Mouse (Mus musculus) skeletal muscle tissue, adult 2 months (tissue): ENCODE measurements around the gene Arpc4.

ENCODE experiments used
- DNase-seq: peaks from one replicate; pipeline ENCODE4 v3.0.0-alpha.2; 2012; ENCODE audit warnings: low read depth, low spot score

Arpc4 gene

DNA sequence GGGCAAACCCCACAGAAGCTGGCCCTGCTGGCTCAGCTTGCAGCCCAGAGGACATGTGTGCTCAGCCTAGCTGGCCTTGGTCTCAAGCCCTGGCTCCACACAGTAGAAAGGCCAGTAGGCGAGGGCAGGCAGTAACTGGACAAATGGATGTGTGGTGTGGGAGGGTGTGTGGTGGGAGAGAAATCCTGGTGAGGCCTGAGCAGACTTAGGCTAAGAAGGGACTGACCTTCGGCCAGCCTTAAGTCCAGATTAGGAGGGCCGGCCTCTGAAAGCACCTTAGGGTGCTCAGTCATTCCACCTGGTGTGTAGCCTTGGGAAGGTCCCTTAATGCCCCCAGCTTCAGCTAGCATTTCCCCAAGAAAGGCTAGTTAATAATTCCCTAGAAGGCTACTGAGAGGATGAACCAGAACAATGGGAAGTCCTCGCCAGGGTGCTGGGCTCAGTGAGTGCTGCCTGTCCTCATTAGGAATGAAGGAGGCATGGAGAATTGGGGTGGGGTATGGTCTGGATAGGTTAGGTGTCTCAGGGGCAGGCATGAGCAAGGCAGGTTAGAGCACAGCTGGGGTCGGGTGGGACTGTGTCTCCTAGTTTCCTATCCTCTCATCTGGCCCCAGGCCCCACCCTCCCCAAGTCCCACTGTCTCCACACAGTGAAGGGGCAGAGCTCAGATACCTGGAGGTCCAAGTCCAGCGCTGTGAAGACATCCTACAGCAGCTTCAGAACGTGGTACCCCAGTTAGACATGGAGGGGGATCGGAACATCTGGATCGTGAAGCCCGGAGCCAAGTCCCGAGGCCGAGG, 26.9 kb downstream of the Arpc4 start:
- DNase-seq: no peak

DNA sequence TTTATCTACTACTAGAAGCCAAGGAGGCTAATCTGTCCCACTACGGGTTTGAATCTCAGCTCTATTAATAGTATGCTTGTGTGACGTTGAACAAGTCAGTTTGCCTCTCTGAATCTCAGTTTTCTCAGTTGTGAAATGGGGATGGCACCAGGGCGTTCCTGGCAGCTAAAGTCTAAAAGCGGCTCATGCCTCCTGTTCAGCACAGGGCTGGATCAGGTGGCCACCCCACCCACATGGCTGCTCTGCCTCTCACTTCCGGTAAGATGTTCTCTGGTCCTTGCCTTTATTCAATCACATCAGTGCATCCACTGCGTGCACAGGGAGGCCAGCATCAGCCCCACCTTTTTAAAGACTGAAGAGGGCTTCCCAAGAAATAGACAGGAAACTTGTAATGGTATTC, 27.6 kb downstream of the Arpc4 start:
- no peak for DNase-seq

DNA sequence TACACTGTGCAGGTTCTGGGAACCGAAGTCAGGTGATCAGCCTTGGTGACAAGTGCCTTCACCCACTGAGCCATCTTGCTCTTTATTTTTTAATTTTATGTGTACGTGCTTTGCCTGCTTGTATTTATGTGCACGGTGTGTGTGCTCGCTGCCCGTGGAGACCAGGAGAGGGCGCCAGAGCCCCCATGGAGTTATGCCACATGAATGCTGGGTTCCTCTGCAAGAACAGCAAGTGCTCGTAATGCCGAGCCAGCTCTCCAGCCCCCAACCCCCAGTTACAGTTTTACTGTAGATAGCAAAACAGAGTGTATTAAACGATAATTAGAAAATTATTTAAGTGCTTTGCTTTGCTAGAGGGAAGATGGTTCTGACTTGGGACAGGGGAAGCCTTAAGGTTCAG, 28.8 kb downstream of the Arpc4 start:
- no peak for DNase-seq

DNA sequence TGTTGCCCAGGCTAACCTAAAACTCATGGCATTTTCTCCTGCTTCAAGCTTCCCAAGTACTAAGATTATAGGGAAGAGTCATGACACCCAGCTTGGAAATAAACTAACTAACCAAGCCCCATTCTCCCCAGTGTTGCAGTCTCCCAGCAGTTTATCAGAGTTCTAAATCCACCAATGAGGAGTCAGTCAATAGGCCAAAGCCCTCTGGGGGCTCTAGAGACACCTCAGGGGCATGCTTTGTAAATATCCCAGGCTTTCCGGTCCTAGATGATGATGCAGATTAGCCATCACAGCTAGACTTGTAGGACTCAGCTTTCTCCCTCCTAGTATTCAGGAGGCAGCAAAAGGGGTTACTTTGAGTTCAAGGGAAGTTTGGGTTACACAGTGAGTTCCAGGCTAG, 32.1 kb downstream of the Arpc4 start:
- no peak for DNase-seq

DNA sequence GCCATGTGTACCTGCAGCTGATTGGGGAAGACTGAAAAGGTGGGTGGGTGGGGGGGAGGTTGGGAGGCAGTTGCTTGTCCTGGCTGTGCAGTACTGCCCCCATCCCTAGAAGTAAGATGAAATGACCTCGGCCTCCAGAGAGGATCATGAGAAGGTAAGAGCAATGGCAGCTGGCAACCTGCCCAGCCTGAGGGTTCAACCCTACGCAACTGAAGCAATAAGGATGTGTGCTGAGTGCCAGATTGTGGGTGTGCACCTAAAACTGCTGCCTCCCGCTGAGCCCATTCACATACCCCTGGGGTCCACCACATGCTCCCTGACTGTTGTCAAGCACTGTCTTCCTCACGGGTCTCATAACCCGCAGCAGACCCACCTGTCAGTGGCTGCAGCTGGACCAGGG, 38.5 kb downstream of the Arpc4 start:
- no peak for DNase-seq

DNA sequence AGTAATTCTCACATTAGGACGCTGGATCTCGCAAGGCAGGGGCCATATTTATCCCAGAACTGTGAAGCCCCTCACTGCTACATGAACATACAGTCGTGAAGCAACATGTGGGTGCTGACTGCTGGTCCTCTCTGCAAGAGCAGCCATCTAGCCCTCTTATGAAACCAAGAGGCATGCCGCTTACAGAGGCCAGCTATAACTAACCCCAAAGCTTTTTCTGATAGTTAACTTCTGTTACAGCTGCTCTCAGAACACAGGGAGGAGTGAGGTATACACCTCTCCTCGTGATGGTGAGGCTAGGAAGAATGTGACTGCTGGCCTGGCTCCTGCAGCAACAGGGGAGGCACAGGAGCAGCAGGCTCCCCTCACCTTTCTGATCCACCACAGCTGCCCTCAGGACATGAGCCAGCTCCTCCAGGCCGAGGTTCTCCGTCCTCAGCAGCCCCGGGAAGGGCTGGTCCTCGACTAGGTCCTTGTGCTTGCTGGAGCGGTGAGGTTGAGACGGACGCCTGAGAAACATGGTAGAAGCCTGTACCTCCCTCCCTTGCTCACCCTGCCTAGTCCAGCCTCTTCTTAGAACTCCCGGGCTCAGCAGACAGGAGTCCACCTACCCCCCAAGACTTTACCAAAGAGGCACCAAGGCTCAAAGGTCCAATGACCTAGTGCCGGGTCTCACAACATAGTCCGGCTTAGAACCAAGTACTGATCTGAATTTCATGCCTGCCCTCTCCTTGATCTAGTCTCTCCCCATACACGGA, 40.7 kb downstream of the Arpc4 start:
- DNase-seq: no peak

DNA sequence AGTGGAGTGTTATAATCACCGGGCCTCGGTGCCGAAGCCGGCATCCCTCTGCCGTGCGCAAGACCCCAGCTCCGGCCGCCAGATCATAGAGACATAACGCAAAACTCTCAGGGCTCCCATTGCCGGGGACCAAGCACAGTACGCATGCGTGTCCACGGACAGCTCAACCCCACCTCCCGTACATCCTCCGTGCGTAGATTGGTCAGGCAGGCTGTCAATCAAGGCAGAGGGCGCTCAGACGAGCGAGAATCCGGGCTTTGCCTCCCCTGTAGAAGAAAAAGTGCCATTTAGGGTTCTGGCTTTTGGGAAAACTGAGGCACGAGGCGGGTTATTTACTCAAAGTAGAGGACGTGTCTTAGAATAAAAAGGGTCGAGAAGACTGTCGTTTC, 41.3 kb downstream of the Arpc4 start, which contains the start of gene Rpusd3:
Rpusd3 (minus strand) TSS at position 142 of the 389 bp plus-strand sequence.
- peak; percentile 97 for DNase-seq

DNA sequence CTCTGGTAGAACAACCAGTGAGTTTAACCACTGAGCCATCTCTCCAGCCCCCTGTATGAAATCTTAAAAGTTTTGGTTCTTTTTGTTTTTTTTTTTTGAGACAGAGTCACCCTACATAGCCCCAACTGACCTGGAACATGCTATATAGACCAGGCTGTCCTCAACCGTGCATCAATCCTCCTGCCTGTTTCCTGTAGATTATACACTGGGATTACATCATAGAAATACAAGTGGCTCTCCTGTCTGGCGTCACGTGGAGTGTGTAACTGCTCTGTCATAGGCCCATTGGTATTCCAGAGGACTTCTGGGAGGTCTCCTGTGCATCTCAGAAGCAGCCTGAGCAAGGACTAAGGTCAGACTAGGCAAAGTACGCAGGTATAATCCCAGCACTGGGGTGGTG, 45.1 kb downstream of the Arpc4 start:
- DNase-seq: no peak

DNA sequence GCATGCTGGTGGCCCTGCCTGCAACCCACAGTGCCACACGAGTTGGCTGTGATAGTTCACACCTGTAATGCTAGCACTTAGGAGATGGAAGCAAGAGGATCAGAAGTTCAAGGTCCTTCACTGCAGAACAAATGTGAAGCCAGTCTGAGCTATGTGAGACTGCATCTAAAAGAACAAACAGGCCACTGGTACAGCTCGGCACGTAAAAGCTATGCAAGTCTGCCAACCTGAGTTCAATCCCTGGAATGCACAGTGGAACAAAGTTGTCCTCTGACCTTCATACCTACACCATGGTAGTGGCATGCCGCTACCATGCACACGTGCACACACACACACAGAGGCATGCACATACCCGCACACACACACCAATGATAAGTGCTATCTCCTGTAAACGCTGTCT, 46.3 kb downstream of the Arpc4 start:
- DNase-seq: no peak

DNA sequence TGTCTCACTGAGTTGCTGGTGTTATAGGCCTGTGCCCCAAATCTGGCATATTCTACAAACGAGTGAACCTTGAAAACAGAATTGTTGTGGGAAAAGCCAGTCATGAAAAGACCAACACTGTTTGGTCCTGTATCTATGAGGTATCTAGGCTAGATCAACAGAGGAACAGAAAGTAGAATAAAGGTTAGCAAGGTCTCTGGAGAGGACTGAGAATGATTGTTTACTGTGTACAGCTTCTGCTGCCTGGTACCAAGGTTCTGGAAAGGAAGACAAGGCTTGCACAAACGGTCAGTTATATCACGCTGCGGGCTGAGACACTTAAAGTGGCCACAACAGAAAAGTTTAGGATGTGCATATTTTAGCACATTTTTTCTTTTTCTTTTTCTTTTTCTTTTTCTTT, 48.8 kb downstream of the Arpc4 start:
- DNase-seq: no peak

DNA sequence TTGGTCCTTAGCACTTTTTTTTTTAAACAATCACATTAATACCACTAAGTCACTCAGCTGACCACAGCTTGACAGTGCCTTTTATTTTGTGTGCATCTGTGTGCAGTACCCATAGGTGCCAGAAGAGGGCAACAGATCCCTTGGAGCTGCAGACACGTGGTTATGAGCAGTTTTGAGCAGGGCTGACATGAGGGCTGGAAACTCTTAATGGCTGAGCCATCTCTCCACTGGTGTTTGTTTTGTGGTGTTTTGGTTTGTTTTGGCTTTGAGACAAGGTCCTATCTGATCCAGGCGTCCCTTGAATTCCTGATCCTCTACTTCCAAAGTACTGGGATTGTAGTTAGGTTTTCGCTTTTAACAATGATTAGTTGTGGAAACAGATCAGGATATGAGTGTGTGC, 49.5 kb downstream of the Arpc4 start:
- no peak for DNase-seq

DNA sequence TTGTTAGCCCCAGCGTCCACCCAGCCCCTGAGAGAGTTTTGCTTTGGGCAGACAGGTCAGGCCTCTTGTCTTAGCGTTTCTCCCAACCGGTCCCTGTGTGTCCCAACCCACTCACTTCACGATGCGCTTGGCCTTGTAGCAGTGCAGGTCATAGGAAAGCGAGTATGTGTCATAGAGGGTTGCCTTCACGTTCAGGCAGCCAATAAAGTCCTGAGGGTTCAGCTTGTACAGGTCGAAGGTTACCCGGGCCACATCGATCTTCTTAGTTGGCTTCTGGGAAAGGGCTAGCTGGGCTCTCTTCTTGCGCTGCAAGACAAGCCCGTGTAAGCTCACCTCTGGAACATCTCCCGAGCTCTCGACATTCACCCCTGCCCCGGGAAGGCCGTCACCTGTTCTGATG, 50.1 kb downstream of the Arpc4 start:
- DNase-seq: no peak

DNA sequence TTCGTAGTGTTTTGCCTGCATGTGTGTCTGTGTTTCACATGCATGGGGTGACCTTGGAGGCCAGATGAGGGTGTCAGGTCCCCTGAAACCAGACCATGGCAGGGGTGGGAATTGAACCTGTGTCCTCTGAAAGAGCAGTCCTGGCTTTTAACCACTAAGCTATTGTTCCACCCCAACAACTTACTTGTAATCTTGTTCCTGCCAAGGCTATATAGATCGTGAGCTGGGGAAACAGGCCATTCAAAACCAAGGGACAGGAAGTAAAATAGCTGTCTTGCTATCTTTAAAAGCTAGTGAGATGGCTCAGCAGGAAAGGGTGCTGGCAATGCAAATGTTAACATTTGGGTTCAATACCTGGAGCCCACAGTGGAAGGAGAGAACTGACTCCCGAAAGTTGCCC, 52.0 kb downstream of the Arpc4 start:
- no peak for DNase-seq

DNA sequence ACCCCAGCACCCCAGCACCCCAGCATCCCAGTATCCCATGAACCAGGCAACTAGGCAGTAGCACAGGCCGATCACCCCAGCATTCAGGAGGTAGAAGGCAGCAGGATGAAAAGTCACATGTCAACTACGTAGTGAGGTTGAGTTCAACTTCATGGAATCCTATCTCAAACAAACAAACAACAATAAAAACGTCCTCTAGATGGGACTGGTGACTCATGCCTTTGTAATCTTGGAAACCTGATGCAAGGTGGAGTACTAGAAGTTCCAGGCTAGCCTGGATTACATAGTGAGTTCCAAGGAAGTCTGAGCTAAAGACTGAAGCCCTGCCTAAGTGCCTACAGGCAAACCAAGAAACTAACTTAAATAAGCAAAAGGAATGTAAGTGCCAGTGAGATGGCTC, 52.9 kb downstream of the Arpc4 start:
- DNase-seq: no peak

DNA sequence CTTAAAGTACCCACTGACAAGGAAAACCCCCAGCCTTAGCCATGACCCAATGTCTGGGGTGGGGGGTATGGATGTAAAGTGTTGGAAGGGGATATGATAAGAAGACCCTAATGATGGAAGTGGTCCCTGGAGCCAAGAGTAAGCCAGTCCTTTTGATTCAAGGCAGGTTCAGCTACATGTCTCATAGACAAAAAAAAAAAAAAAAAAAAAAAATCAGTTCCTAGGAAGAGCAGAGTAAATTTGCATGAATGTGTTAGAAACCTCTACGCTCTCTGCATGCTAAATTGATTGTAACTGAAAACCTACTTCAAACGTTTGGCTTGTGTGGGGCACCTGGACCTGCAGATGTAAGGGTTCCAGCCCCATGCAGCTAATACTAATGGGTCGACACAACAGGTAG, 53.9 kb downstream of the Arpc4 start:
- DNase-seq: no peak

DNA sequence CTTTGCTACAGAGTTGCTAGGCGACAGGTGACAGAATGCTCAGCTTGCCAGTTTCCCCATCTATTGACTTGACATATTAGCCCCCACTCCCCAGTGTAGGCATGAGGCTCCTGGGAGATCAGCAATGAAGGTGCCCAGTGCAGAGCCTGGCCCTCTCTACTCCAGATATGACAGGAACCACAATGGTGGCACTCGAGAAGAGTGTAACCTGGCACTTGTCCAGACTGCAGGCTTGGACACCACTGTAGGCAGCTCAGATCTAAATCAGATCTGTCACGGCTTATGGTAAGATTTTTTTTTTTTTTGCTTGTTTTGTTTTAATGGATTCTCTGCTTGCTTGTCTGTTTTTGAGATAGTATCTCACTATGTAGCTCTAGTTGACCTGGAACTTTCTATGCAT, 55.7 kb downstream of the Arpc4 start:
- DNase-seq: no peak

DNA sequence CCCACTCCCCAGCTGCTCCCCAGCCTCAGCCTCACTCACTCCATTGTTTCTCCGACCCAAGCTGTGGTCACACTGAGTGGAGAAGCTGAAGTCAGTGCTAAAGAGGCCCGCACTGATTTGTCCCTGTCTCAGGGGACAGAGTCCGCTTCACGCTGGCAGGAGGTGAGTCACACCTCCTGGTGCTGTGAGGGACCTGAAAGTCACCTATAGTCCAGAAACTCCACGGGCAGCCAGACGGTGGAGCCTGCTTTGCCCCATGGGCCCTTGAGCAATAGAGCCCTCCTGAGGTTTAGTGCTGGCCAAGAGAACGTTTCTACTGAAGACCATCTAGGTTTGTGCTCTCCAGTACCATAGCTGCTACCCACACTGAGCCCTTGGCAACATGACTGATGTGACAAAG, 56.8 kb downstream of the Arpc4 start:
- no peak for DNase-seq

DNA sequence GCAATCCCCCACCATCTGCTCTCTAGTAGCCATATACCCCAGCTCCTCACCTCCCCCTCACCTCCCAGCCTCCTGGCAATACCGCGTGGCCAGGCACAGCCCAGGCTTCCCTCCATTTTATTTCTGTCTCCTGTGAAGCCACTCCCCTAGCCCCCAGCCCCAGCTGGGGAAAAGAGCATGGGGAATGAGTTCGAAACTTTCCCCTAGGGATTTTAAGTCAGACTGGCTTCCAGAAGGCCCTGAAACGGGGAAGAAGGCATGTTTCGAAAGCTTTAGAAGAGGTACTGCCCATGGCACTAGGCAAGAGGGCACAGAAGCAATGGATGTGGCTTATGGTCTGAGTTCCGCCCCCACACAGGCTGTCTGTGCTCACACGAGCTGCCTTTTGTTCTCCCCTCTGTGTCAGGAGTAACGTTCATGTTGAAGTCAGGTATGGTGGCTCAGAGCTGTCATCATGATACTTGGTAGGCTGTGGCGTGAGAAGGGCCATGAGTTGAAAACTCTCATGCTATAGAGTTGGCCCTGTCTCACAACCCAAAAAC, 57.8 kb downstream of the Arpc4 start, which contains the start of gene Cidec:
Cidec (minus strand) TSS at position 97 of the 542 bp plus-strand sequence.
- no peak for DNase-seq

DNA sequence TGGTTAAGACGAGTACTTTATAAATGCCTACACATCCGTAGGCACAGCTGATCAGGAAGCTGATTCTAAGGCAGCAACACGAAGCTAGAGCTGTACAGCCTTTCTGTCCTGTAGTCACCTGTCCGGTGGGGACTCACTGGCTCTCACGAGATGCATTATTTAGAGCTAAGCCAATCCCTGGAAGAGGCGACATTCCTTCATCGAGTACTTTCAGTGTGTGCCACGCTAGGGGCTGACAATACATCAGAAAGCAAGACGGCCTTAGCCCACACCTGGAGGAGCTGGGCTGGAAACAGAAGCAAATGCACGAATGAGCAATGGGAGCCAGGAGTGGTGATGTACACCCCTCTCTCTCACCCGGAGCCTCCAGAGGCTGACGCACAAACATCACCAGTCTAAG, 59.2 kb downstream of the Arpc4 start:
- no peak for DNase-seq

DNA sequence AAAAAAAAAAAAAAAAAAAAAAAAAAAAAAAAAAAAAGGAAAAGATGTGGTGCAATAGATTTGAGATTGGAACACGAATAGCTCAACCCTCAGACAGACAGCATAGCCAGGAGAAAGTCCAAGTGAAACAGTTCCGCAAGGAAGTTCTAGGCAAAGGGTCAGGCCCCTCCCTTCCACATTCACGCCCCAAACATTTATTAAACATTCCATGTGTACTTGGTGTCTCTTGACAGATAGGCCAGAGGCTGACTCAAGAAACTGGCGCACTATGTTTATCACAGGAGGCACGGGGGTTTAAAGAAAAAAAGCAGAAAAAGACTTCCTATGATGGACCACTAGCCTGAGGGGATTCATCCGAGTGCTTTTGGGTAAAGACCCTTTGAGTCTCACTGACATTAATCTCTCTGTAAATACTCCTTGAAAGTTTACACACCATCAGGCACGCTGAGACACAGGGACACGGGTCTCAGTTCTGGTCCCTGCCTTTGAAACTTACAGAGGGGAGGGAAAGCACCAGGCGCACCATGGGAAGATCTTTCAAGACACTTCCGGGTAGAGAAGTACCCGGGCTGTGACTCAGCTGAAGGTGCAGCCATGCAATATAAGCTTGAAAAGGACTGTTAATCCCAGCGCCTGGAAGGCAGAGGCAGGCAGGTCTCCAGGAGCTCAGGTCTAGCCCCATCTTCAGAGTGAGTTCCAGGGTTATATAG, 61.0 kb downstream of the Arpc4 start:
- DNase-seq: no peak
